Mouse (Mus musculus) testis, postnatal 10 days (tissue): ENCODE data around the gene Gm17535.
A peak's percentile ranks its signal among the peaks of the same experiment; 100 is the strongest.
"Not testable (repeated sequence)": the region's sequence is repeated elsewhere in the genome, so short reads cannot be mapped to it uniquely, and the experiment has no call there.

Experiments used
- DNase-seq: peaks from one replicate; pipeline ENCODE4 v3.0.0; 2021; ENCODE audit warnings: low spot score

Gm17535 gene

DNA sequence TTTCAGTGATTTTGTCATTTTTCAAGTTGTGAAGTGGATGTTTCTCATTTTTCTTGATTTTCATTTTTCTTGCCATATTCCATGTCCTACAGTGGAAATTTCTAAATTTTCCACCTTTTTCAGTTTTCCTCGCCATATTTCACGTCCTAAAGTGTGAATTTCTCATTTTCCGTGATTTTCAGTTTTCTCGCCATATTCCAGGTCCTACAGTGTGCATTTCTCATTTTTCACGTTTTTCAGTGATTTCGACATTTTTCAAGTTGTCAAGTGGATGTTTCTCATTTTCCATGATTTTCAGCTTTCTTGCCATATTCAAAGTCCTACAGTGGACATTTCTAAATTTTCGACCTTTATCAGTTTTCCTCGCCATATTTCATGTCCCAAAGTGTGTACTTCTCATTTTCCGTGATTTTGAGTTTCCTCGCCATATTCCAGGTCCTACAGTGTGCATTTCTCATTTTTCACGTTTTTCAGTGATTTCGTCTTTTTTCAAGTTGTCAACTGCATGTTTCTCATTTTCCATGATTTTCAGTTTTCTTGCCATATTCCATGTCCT lies 9.4 kb upstream of the Gm17535 start, which contains the start of gene Gm10717:
Gene Gm10717, plus strand, starts transcription at position 506 of the 556 bp plus-strand sequence.
- DNase-seq = peak; percentile 81

DNA sequence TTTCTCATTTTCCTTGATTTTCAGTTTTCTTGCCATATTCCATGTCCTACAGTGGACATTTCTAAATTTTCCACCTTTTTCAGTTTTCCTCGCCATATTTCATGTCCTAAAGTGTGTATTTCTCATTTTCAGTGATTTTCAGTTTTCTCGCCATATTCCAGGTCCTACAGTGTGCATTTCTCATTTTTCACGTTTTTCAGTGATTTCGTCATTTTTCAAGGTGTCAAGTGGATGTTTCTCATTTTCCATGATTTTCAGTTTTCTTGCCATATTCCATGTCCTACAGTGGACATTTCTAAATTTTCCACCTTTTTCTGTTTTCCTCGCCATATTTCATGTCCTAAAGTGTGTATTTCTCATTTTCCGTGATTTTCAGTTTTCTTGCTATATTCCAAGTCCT lies 8.7 kb upstream of the Gm17535 start:
- peak; percentile 79 for DNase-seq

DNA sequence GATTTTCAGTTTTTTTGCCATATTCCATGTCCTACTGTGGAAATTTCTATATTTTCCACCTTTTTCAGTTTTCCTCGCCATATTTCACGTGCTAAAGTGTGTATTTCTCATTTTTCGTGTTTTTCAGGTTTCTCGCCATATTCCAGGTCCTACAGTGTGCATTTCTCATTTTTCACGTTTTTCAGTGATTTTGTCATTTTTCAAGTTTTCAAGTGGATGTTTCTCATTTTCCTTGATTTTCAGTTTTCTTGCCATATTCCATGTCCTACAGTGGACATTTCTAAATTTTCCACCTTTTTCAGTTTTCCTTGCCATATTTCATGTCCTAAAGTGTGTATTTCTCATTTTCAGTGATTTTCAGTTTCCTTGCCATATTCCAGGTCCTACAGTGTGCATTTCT lies 8.3 kb upstream of the Gm17535 start:
- not testable (repeated sequence) for DNase-seq

DNA sequence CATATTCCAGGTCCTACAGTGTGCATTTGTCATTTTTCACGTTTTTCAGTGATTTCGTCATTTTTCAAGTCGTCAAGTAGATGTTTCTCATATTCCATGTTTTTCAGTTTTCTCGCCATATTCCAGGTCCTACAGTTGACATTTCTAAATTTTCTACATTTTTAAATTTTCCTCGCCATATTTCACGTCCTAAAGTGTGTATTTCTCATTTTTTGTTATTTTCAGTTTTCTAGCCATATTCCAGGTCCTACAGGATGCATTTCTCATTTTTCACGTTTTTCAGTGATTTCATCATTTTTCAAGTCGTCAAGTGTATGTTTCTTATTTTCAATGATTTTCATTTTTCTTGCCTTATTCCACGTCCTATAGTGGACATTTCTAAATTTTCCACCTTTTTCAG lies 7.7 kb upstream of the Gm17535 start:
- peak; percentile 41 for DNase-seq

DNA sequence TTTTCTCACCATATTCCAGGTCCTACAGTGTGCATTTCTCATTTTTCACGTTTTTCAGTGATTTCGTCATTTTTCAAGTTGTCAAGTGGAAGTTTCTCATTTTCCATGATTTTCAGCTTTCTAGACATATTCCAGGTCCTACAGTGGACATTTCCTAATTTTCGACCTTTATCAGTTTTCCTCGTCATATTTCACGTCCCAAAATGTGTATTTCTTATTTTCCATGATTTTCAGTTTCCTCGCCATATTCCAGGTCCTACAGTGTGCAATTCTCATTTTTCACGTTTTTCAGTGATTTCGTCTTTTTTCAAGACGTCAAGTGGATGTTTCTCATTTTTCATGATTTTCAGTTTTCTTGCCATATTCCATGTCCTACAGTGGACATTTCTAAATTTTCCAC lies 7.2 kb upstream of the Gm17535 start:
- not testable (repeated sequence) for DNase-seq

DNA sequence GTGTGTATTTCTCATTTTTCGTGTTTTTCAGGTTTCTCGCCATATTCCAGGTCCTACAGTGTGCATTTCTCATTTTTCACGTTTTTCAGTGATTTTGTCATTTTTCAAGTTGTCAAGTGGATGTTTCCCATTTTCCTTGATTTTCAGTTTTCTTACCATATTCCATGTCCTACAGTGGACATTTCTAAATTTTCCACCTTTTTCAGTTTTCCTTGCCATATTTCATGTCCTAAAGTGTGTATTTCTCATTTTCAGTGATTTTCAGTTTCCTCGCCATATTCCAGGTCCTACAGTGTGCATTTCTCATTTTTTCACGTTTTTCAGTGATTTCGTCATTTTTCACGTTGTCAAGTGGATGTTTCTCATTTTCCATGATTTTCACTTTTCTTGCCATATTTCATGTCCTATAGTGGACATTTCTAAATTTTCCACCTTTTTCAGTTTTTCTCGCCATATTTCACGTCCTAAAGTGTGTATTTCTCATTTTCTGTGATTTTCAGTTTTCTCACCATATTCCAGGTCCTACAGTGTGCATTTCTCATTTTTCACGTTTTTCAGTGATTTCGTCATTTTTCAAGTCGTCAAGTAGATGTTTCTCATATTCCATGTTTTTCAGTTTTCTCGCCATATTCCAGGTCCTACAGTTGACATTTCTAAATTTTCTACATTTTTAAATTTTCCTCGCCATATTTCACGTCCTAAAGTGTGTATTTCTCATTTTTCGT lies 5.0 kb upstream of the Gm17535 start:
- peak; percentile 60 for DNase-seq

DNA sequence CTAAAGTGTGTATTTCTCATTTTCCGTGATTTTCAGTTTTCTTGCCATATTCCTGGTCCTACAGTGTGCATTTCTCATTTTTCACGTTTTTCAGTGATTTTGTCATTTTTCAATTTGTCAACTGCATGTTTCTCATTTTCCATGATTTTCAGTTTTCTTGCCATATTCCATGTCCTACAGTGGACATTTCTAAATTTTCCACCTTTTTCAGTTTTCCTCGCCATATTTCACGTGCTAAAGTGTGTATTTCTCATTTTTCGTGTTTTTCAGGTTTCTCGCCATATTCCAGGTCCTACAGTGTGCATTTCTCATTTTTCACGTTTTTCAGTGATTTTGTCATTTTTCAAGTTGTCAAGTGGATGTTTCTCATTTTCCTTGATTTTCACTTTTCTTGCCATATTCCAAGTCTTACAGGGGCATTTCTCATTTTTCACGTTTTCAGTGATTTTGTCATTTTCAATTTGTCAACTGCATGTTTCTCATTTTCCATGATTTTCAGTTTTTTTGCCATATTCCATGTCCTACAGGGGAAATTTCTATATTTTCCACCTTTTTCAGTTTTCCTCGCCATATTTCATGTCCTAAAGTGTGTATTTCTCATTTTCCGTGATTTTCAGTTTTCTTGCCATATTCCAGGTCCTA lies 3.6 kb upstream of the Gm17535 start:
- peak; percentile 42 for DNase-seq

DNA sequence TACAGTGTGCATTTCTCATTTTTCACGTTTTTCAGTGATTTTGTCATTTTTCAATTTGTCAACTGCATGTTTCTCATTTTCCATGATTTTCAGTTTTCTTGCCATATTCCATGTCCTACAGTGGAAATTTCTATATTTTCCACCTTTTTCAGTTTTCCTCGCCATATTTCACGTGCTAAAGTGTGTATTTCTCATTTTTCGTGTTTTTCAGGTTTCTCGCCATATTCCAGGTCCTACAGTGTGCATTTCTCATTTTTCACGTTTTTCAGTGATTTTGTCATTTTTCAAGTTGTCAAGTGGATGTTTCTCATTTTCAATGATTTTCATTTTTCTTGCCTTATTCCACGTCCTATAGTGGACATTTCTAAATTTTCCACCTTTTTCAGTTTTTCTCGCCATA lies 2.2 kb downstream of the Gm17535 start, which contains the start of gene Gm10715:
Gene Gm10715, plus strand, starts transcription at position 301 of the 400 bp plus-strand sequence.
- DNase-seq = not testable (repeated sequence)

DNA sequence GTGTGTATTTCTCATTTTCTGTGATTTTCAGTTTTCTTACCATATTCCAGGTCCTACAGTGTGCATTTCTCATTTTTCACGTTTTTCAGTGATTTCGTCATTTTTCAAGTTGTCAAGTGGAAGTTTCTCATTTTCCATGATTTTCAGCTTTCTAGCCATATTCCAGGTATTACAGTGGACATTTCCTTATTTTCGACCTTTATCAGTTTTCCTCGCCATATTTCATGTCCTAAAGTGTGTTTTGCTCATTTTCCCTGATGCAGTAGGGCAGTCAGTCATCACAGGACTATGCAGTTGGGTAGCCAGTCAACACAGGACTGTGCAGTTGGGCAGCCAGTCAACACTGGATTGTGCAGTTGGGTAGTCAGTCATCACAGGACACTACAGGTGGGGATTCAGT lies 3.8 kb downstream of the Gm17535 start:
- DNase-seq = not testable (repeated sequence)
